Mouse (Mus musculus) testis, adult 2 months (tissue): Measurements from ENCODE around the gene Cacna1a.

Source experiments
- CTCF ChIP-seq: fragments of 200-500 bp; IDR thresholded peaks from 2 replicates; pipeline ENCODE4 v1.5.1; 2012; ENCODE audit warnings: low read depth, mild to moderate bottlenecking, inconsistent platforms, low read length, moderate library complexity; ENCODE audit not compliant: control insufficient read depth, insufficient read depth, insufficient replicate concordance
- POLR2A ChIP-seq: fragments of 200-500 bp; IDR thresholded peaks from 2 replicates; pipeline ENCODE4 v1.6.1; 2012; ENCODE audit warnings: low read depth, mild to moderate bottlenecking, inconsistent platforms, low read length, moderate library complexity; ENCODE audit not compliant: control insufficient read depth

DNA sequence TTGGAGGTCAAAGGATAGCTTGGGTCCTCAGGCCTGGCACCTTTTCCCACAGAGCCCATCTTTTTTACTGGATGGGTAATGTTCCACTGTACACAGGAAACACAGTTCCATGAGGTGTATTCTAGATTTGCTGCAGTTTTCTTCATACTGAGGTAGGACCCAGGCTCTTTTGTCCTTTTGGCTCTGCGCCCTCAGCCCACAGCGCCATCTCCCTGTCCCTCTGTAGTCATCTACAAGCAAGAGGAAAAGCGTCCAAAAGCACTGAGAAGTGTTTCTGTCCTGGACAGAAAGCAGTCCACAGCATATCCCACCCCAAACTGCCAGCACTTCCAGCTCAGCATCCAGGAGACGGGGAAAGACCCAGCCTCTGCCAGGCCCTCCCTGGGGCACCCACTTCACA is 114.4 kb downstream of the Cacna1a start:
- TF ChIP-seq CTCF: no peak
- TF ChIP-seq POLR2A: no peak
